8 mouse cellular contexts compared by ENCODE assay signal in the genomic region with DNA sequence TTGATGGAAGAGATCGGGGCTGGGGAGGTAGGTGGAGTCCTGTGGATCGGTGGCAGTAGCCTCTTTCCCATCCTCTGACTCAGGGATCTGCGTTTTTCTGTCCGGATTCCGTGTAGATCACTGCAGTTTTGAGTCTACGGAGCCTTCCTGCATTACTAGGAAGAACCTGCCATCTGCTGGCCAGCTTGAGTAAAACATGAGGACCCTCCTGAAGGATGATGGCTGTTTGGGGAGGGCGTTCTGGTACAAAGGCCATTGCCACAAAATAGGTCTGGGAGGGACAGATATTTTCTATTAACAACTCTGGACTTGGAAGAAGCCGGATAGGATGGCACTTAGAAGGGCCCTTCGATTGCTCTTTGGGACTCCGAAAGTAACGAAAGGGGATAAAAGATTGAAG. TPM values are rescaled to one million over a fixed set of nuclear protein-coding genes. Genes with fewer than 3 reads are reported as not detected.
DNase-seq lines count a peak whose midpoint lies in the region; ATAC-seq and TF ChIP-seq lines count a peak whose summit lies in the region.

No protein-coding gene starts in this region.

- DNase-seq in ZHBTc4 (ENCODE audit: low read depth, low spot score), result peak; percentile 91
- peak; percentile 80 to 90 for DNase-seq in cerebellum, postnatal 4 days (ENCODE audit: low spot score in 2 of 2)
- peak; percentile 79 for DNase-seq in gastrocnemius, adult 2 months
- DNase-seq in hindbrain, postnatal 0 days (ENCODE audit: low spot score), result peak; percentile 96
- peak; percentile 87 to 89 for DNase-seq in left cerebral cortex, adult 18-20 months (ENCODE audit: low spot score in 2 of 2)
- DNase-seq in retina, postnatal 7 days (ENCODE audit: low read depth, low spot score), result peak; percentile 64
- DNase-seq in urinary bladder, adult 18-20 months (ENCODE audit: low spot score in 2 of 2), result peak; percentile 51 to 60

- H3K4me3 ChIP-seq in gastrocnemius, adult 2 months, result peak overlapping the region; percentile 77
- peak overlapping the region; percentile 38 for H3K4me3 ChIP-seq in hindbrain, postnatal 0 days (ENCODE audit: low read length)
- H3K4me3 ChIP-seq in macrophage (ENCODE audit: inconsistent target), result peak overlapping the region; percentile 36

- no peaks in the 10 kb centered on the region for H3K27me3 ChIP-seq in hindbrain, postnatal 0 days (ENCODE audit: insufficient read depth, low read length)

- no peaks in the 10 kb centered on the region for H3K79me2 ChIP-seq in macrophage (ENCODE audit: inconsistent target)

- no peaks in the 10 kb centered on the region for H3K4me1 ChIP-seq in hindbrain, postnatal 0 days (ENCODE audit: insufficient read depth, low read length)

- TF ChIP-seq CTCF in gastrocnemius, adult 2 months (IDR thresholded peaks at IDR 0.05), result peak; percentile 82
- peak; percentile 86 for TF ChIP-seq CTCF in hindbrain, postnatal 0 days (IDR thresholded peaks at IDR 0.05; ENCODE audit: low read depth)

- WGBS in hindbrain, postnatal 0 days, result 3% methylated on average over 11 of the region's 11 CpGs
- WGBS in macrophage (ENCODE audit: missing documents), result 10% methylated on average over 11 of the region's 11 CpGs

- intact Hi-C loops in gastrocnemius, adult 2 months (cut with DNase I), result loop anchor here (1.0 kb wide), 1 partner anchor 886 kb away; no protein-coding TSS in a partner anchor

- H3K36me3 ChIP-seq in hindbrain, postnatal 0 days (ENCODE audit: insufficient read depth, low read length), result no peaks in the 10 kb centered on the region
- no peaks in the 10 kb centered on the region for H3K36me3 ChIP-seq in macrophage (ENCODE audit: inconsistent target)

- H3K27ac ChIP-seq in gastrocnemius, adult 2 months, result peak overlapping the region; percentile 74
- H3K27ac ChIP-seq in hindbrain, postnatal 0 days, result peak overlapping the region; percentile 57; the same call in 1 of the 2 replicates
- no peak overlapping the region for H3K27ac ChIP-seq in macrophage

- ATAC-seq in hindbrain, postnatal 0 days, result peak; percentile 77

- peak overlapping the region; percentile 72 for H3K4me2 ChIP-seq in hindbrain, postnatal 0 days (ENCODE audit: low read depth, low read length)

- H3K9ac ChIP-seq in hindbrain, postnatal 0 days (replicated peaks; ENCODE audit: low read length), result 0 out of 2 replicates have a peak overlapping the region, but pooled peaks have one; percentile 10

- H3K9me3 ChIP-seq in hindbrain, postnatal 0 days (ENCODE audit: low read length), result no peaks in the 10 kb centered on the region

RNA-seq across cellular contexts. Expression of gene Abcc12, which starts 4.6 kb away (rescaled TPM):
- total RNA-seq in gastrocnemius, adult 2 months (2021), result not detected
- total RNA-seq in hindbrain, postnatal 0 days (2014; rRNA removed), result 0.25 and 0.26 TPM in 2 replicates
- 0.19 and 0.21 TPM in 2 replicates for polyA plus RNA-seq in hindbrain, postnatal 0 days (2015; fragmentation: Nextera tagmentation; extraction: Ambion mirVana)
- total RNA-seq in left cerebral cortex, adult 18-20 months (2021), result under 1 TPM; 0.28 to 0.65 TPM
- not detected for total RNA-seq in macrophage (2018; cell fraction: chromatin; rRNA removed)
- total RNA-seq in macrophage (2018; cell fraction: cytosol; rRNA removed), result not detected
- under 1 TPM in 1 of 26 experiments, not detected in 25; 0.06 TPM for total RNA-seq in macrophage (2018; cell fraction: nucleus; rRNA removed)
- polyA plus RNA-seq in macrophage (2018), result not detected in 3 replicates

RNA-seq across cellular contexts. Expression of gene Lonp2, which starts 38.7 kb away (rescaled TPM):
- total RNA-seq in gastrocnemius, adult 2 months (2021), result 10 to 100 TPM; 51.7 to 55.6 TPM
- total RNA-seq in hindbrain, postnatal 0 days (2014; rRNA removed), result 55.4 and 58.8 TPM in 2 replicates
- polyA plus RNA-seq in hindbrain, postnatal 0 days (2015; fragmentation: Nextera tagmentation; extraction: Ambion mirVana), result 65.2 and 68.3 TPM in 2 replicates
- total RNA-seq in left cerebral cortex, adult 18-20 months (2021), result 10 to 100 TPM; 76.2 to 80.4 TPM
- total RNA-seq in macrophage (2018; cell fraction: chromatin; rRNA removed), result 10 to 100 TPM; 24.3 to 80.9 (median 53.5) TPM
- 10 to 100 TPM; 28.5 to 41.5 (median 36.1) TPM for total RNA-seq in macrophage (2018; cell fraction: cytosol; rRNA removed)
- total RNA-seq in macrophage (2018; cell fraction: nucleus; rRNA removed), result 10 to 100 TPM; 22.1 to 54.1 (median 34.1) TPM
- 34.0 to 42.2 TPM (median 35.1 TPM) in 3 replicates for polyA plus RNA-seq in macrophage (2018)
